Mouse (Mus musculus): ENCODE measurements around the gene Ackr2. TPM values are rescaled to one million over a fixed set of nuclear protein-coding genes. Genes with fewer than 3 reads are reported as not detected.

The Ackr2 gene
- total and polyA plus RNA-seq, 3 experiments, result not detected

- no peak overlapping the region for H3K4me3 ChIP-seq (ENCODE audit: control insufficient read depth in 1 of 2, insufficient read depth in 1 of 2, low read depth in 2 of 2, low read length in 2 of 2)
- H3K4me1 ChIP-seq (ENCODE audit: control insufficient read depth in 1 of 2, insufficient read depth in 2 of 2, low read length in 2 of 2), result no peaks in the 10 kb centered on the region
- H3K9me3 ChIP-seq (replicated peaks; ENCODE audit: insufficient read depth, low read length), result no peaks in the 10 kb centered on the region
- H3K9ac ChIP-seq (ENCODE audit: control insufficient read depth, low read depth, low read length, poor library complexity, severe bottlenecking), result no peak overlapping the region
- no peaks in the 10 kb centered on the region; the same call in 1 of the 2 replicates for H3K79me2 ChIP-seq (ENCODE audit: control insufficient read depth, insufficient read depth, low read length, poor library complexity)
- peaks cover 0 to 2% of the 10 kb centered on the region in 2 experiments; a peak in 1 of 4 replicates for H3K27me3 ChIP-seq (ENCODE audit: control insufficient read depth in 1 of 2, insufficient read depth in 2 of 2, low read length in 2 of 2)
- TF ChIP-seq MXI1 (IDR thresholded peaks at IDR 0.05; ENCODE audit: low read depth, low read length), result no peak
- TF ChIP-seq JUND (IDR thresholded peaks at IDR 0.05; ENCODE audit: low read depth, low read length), result no peak
- no peak for TF ChIP-seq TAL1 (IDR thresholded peaks at IDR 0.05; ENCODE audit: low read length)
- TF ChIP-seq POLR2A (IDR thresholded peaks at IDR 0.05; ENCODE audit: control insufficient read depth in 1 of 2, insufficient read depth in 1 of 2, low read depth in 1 of 2, low read length in 2 of 2, poor library complexity in 1 of 2), result no peak
- TF ChIP-seq RAD21 (IDR thresholded peaks at IDR 0.05; ENCODE audit: low read depth, low read length), result no peak
- TF ChIP-seq CHD1 (IDR thresholded peaks at IDR 0.05; ENCODE audit: low read depth, low read length), result no peak
- TF ChIP-seq BHLHE40 (IDR thresholded peaks at IDR 0.05; ENCODE audit: borderline replicate concordance, low read depth, low read length), result no peak
- no peak for TF ChIP-seq MYC (IDR thresholded peaks at IDR 0.05; ENCODE audit: low read depth, low read length)
- no peak for TF ChIP-seq HCFC1 (IDR thresholded peaks at IDR 0.05; ENCODE audit: low read depth, low read length)
- no peak for TF ChIP-seq NELFE (IDR thresholded peaks at IDR 0.05; ENCODE audit: low read depth, low read length)
- H3K27ac ChIP-seq (ENCODE audit: control insufficient read depth, low read depth, low read length), result no peak overlapping the region
- H3K36me3 ChIP-seq (ENCODE audit: control insufficient read depth in 1 of 2, insufficient read depth in 2 of 2, low read length in 2 of 2), result no peaks in the 10 kb centered on the region
- DNase-seq (ENCODE audit: low read depth, low spot score), result no peak
These were observed 2.2 kb downstream of the Ackr2 start for GRCm38 (mm10) chr9:121900282-121900855.

DNA sequence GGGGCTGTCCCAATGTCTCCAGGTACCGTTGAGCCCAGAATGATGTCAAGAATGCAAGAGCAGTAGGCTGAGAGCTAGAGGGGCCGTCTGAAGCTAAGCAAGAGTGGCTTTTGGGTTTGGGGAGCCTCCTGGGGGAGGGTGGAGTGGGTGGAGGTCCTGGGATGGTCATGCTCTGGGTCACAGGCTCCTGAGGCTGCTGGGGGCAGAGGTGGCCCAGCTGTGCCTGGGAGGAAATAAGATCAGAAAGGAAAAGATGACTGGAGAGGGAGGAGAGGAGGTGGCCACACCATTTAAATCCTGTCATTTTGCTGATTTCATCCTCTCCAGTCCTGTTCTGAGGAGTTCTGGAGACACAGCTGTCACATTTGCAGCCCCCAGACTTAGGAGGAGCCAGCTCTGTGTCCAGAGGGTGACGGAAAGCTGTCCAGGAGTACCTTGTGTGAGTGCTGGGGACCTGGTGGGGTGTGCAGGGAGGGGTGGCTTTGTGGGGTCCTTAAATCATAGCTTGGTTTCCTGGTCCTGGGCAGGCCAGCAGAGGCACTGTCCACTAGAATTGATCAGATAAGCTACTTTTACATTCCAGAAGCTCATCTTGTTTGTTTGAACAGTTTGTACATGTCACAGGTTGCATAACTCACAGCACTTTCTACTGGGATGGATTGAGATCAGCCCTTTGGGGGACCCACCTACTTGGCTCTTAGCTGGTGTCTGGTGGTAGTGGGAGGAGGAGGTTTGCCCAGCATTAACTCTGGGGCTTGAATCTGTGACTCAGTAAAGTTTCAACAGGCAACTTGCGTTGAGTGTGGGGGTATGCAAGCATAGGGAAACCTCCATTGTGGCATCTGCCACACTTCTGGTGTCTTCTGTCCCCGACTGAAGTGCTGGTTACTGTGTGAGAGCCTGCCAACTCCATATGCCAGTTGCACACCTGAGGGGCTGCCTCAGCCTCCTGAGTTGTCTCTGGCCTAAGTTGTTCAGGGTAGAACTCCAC is 3.9 kb downstream of the Ackr2 start:
- H3K4me1 ChIP-seq (ENCODE audit: control insufficient read depth in 1 of 2, insufficient read depth in 2 of 2, low read length in 2 of 2), result no peaks in the 10 kb centered on the region
- H3K79me2 ChIP-seq (ENCODE audit: control insufficient read depth, insufficient read depth, low read length, poor library complexity), result no peaks in the 10 kb centered on the region; the same call in 1 of the 2 replicates
- H3K36me3 ChIP-seq (ENCODE audit: control insufficient read depth in 1 of 2, insufficient read depth in 2 of 2, low read length in 2 of 2), result no peaks in the 10 kb centered on the region
- H3K27me3 ChIP-seq (ENCODE audit: control insufficient read depth in 1 of 2, insufficient read depth in 2 of 2, low read length in 2 of 2), result peaks cover 0 to 2% of the 10 kb centered on the region in 2 experiments; a peak in 1 of 4 replicates
- H3K9ac ChIP-seq (ENCODE audit: control insufficient read depth, low read depth, low read length, poor library complexity, severe bottlenecking), result no peak overlapping the region
- H3K27ac ChIP-seq (ENCODE audit: control insufficient read depth, low read depth, low read length), result no peak overlapping the region
- no peak overlapping the region for H3K4me3 ChIP-seq (ENCODE audit: control insufficient read depth in 1 of 2, insufficient read depth in 1 of 2, low read depth in 2 of 2, low read length in 2 of 2)
- DNase-seq (ENCODE audit: low read depth, low spot score), result no peak
- TF ChIP-seq JUND (IDR thresholded peaks at IDR 0.05; ENCODE audit: low read depth, low read length) (no peak), MXI1 (IDR thresholded peaks at IDR 0.05; ENCODE audit: low read depth, low read length) (no peak)
- H3K9me3 ChIP-seq (replicated peaks; ENCODE audit: insufficient read depth, low read length), result no peaks in the 10 kb centered on the region

Measured in MEL (cell line).